Mouse (Mus musculus) liver, postnatal 0 days (tissue): ENCODE data around the gene Dcst2. TPM values are rescaled to one million over a fixed set of nuclear protein-coding genes. Genes with fewer than 3 reads are reported as not detected.

Experiments
- ATAC-seq: fragments of 200-750 bp; cut with Nextera tagmentation; 2 replicates; pipeline ENCODE4 v1.8.0; 2017; ENCODE audit warnings: mild to moderate bottlenecking, moderate library complexity
- DNase-seq: peaks from one replicate; pipeline ENCODE4 v3.0.0-alpha.2; 2016
- H3K27ac ChIP-seq: fragments of 300-500 bp; sonication (generic); 2 replicates; pipeline ENCODE4 v1.5.1; 2014; ENCODE audit warnings: antibody characterized with exemption, moderate library complexity, mild to moderate bottlenecking, low read depth
- H3K27me3 ChIP-seq: fragments of 300-500 bp; sonication (generic); 2 replicates; pipeline ENCODE4 v1.6.1; 2014; ENCODE audit warnings: low read length, control low read depth, mixed read lengths; ENCODE audit not compliant: insufficient read depth
- H3K36me3 ChIP-seq: fragments of 300-500 bp; sonication (generic); replicated peaks from 2 replicates; pipeline ENCODE4 v1.6.1; 2014; ENCODE audit warnings: mild to moderate bottlenecking, control low read depth, low read length, moderate library complexity, mixed read lengths; ENCODE audit not compliant: insufficient read depth
- H3K4me1 ChIP-seq: fragments of 300-500 bp; sonication (generic); 2 replicates; pipeline ENCODE4 v1.6.1; 2014; ENCODE audit warnings: antibody characterized with exemption, mild to moderate bottlenecking, control low read depth; ENCODE audit not compliant: insufficient read depth
- H3K4me2 ChIP-seq: fragments of 300-500 bp; sonication (generic); 2 replicates; pipeline ENCODE4 v1.6.1; 2014; ENCODE audit warnings: low read depth, mild to moderate bottlenecking, low read length, moderate library complexity, mixed read lengths
- H3K4me3 ChIP-seq: fragments of 300-500 bp; sonication (generic); 2 replicates; pipeline ENCODE4 v1.5.1; 2014; ENCODE audit warnings: low read depth, low read length
- H3K9ac ChIP-seq: fragments of 300-500 bp; sonication (generic); replicated peaks from 2 replicates; pipeline ENCODE4 v1.6.1; 2014; ENCODE audit warnings: mild to moderate bottlenecking, moderate library complexity
- H3K9me3 ChIP-seq: fragments of 300-500 bp; sonication (generic); 2 replicates; pipeline ENCODE4 v1.6.1; 2016; ENCODE audit warnings: mild to moderate bottlenecking, control low read depth, low read length, mixed read lengths
- CTCF ChIP-seq: sonication (generic); IDR thresholded peaks from 2 replicates; pipeline ENCODE4 v1.5.1; 2016; ENCODE audit warnings: antibody characterized with exemption, low read depth
- EP300 ChIP-seq: IDR thresholded peaks from 2 replicates; pipeline ENCODE4 v1.6.1; 2016; ENCODE audit warnings: antibody characterized with exemption, low read depth, mild to moderate bottlenecking
- WGBS: fragments of 180-500 bp; shearing (Covaris S2); extraction: QIAGEN DNeasy Blood & Tissue Kit; methylation state at CpG from one replicate; pipeline ENCODE4 v1.1.7; 2014; ENCODE audit not compliant: insufficient replicate concordance; 5-methylcytosine and 5-hydroxymethylcytosine counted together
- polyA plus RNA-seq: library from polyadenylated mRNA; unstranded; fragments of >200 nt; fragmentation: Nextera tagmentation; extraction: Ambion mirVana; gene quantifications from 2 replicates; pipeline ENCODE4 v1.2.1, GENCODE M21; 2015

The Dcst2 gene
- polyA plus RNA-seq, 1 experiment from 2014 or later, result 0.05 TPM

GRCm38 (mm10) chr3:89346815-89347540 lies 14.8 kb upstream of the Dcst2 start:
- no peak for ATAC-seq
- Histone ChIP-seq H3K4me1 (peaks cover 14% of the 10 kb centered on the region), H3K9ac (no peak overlapping the region), H3K36me3 (no peaks in the 10 kb centered on the region), H3K4me3 (no peak overlapping the region), H3K27ac (peak overlapping the region; percentile 37; the same call in 1 of the 2 replicates), H3K4me2 (no peak overlapping the region), H3K27me3 (peaks cover 28% of the 10 kb centered on the region), H3K9me3 (no peaks in the 10 kb centered on the region)
- DNase-seq, result no peak
- WGBS, result 56% methylated on average over 10 of the region's 10 CpGs
- no peak for TF ChIP-seq EP300
- no peak for TF ChIP-seq CTCF

DNA sequence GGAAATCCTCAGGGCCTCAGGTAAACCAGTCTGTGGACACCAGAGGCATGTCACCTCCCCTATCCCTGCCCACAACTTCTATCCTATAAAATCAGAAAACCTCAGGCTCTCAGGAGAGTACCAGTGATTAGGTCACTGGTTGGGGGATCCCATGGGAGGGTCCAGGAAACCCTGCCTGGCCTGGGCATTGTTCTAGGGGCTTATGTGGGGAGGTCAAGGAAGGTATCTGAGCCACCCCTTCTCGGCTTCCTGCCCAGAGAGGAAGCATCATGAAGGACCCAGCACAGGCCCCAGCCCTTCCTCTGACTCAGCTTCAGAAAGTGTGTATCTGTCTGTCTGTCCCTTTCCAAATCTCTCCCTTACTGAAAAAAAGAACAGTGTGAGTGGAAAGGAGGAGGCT lies 13.9 kb upstream of the Dcst2 start:
- H3K4me1 ChIP-seq, result peaks cover 14% of the 10 kb centered on the region
- ATAC-seq (no peak), DNase-seq (no peak)
- H3K4me2 ChIP-seq, result 0 out of 2 replicates have a peak overlapping the region, but pooled peaks have one; percentile 90
- H3K27ac ChIP-seq, result no peak overlapping the region; the same call in 1 of the 2 replicates
- H3K4me3 ChIP-seq, result no peak overlapping the region
- no peaks in the 10 kb centered on the region for H3K9me3 ChIP-seq
- H3K27me3 ChIP-seq, result peaks cover 28% of the 10 kb centered on the region
- H3K9ac ChIP-seq, result no peak overlapping the region
- TF ChIP-seq CTCF (no peak), EP300 (no peak)
- WGBS, result 31% methylated on average over 1 of the region's 1 CpGs
- H3K36me3 ChIP-seq, result no peaks in the 10 kb centered on the region

DNA sequence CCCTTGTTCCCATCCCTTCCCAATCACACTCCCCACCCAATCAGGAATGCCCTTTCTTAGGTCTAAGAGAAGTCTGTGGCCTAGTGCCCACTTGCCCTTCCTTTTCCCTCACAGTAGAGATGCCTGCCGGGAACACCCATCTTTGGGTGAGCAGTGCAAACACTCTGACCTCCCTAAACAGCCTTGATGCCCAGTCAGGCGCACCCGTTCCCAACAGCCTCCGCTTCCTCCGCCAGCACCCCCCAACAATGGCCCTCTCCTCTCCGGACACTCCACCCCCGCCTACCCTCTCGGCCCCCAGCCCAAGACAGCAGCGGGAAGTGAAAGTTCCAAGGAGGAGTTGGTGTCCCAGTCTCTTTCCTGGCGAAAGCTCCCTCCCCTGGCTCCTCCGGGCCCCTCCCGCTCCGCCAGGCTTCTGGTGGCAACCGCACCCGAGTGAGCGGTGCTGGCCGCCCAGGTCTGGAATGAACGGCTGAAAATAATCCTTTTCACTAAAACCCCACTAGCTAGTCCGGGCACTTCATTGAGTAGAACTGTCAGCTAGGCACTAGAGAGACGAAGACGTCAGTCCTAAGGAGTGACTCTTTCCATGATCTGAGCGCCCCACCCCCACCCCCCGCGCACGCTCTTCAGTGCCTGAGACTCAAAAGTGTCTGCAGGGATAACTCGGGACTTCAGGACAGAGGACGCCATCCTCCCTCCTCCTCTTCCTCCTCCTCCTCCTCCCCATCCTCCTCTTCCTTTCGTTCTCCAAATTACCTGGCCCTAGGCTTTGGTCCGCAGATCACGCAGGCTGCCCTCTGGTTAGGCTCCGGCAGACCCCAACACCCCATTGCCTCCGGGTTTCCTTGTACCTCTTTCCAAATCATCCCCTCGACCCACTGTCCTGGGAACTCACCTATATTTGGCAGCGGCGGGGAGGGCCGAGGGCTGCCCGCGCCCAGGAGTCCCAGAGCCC lies 12.6 kb upstream of the Dcst2 start:
- ATAC-seq, result peak; percentile 14; the same call in 1 of the 2 replicates
- peak overlapping the region; percentile 34; the same call in 1 of the 2 replicates for H3K27ac ChIP-seq
- H3K27me3 ChIP-seq, result peaks cover 28% of the 10 kb centered on the region

DNA sequence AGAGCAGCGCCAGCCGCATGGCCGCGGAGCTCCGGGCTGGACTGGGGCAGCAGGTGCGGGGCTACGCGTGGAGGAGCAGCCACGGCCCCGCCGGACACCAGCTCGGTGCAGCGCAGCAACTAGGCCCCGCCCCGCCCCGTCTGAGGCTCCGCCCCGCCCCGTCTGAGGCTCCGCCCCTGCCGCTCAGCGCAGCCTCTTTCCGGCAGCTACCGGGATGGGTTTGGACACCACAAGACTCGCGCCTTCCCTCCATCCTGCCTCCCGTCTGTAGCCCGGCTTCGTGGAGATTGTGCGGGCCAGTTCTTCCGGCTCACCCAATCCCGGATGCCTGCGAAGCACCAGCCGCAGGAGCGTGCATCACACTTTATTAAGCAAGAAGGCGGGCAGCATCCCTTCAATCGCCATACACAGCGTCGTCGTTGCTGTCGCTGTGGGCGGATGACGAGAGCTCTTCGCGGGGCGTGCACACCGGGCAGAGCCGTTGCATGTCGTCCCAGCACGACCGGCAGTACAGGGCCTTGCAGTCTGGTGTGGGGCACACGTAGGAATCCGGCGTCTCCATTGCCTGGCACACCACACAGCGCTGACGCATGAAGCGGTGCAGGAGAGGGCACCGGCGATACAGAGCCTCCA lies 11.8 kb upstream of the Dcst2 start, which contains the start of gene Adam15:
Gene Adam15 (minus strand): TSS at position 128 of the 633 bp plus-strand sequence.
- H3K9ac ChIP-seq, result peak within 1 kb of the TSS; percentile 50
- TF ChIP-seq EP300 (no peak), CTCF (no peak)
- H3K4me3 ChIP-seq, result peak within 1 kb of the TSS; percentile 64
- H3K27ac ChIP-seq, result peak within 1 kb of the TSS; percentile 34; the same call in 1 of the 2 replicates
- peaks cover 14% of the 10 kb centered on the region for H3K4me1 ChIP-seq
- WGBS, result 1% methylated on average over 59 of the region's 59 CpGs
- peak within 1 kb of the TSS; percentile 90 for H3K4me2 ChIP-seq
- peak; percentile 89 for ATAC-seq
- peak; percentile 90 for DNase-seq
- no peaks in the 10 kb centered on the region for H3K9me3 ChIP-seq
- peaks cover 28% of the 10 kb centered on the region for H3K27me3 ChIP-seq
- no peaks in the 10 kb centered on the region for H3K36me3 ChIP-seq

More for the DNA sequence above, 12.6 kb upstream of the Dcst2 start:
- H3K4me3 ChIP-seq, result peak overlapping the region; percentile 64
- TF ChIP-seq EP300, result no peak
- TF ChIP-seq CTCF, result no peak
- peak overlapping the region; percentile 50 for H3K9ac ChIP-seq
- WGBS, result 4% methylated on average over 38 of the region's 38 CpGs
- peak overlapping the region; percentile 90 for H3K4me2 ChIP-seq
- peaks cover 14% of the 10 kb centered on the region for H3K4me1 ChIP-seq
- no peaks in the 10 kb centered on the region for H3K36me3 ChIP-seq
- peak; percentile 34 for DNase-seq
- H3K9me3 ChIP-seq, result no peaks in the 10 kb centered on the region

DNA sequence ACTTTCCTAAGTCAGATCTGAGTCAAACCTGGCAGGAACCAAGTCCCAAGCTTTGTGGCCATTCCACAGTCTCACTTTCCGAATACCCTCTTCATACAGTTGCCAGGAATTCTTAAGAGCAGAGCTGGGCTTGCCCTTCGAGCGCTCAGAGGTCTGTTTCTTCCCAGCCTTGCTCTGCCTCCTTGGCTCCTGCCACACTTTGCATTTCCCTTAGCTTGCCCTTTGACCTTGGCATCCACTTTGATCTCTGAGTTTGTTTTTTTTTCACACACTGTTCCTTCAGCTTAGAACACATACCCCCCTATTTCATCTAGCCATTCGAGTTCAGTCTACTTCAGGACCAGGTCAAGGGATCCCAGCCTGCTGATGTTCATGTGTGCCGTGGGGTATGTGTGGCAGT lies 10.5 kb upstream of the Dcst2 start:
- WGBS, result 67% methylated on average over 5 of the region's 5 CpGs
- no peak overlapping the region for H3K4me2 ChIP-seq
- peaks cover 28% of the 10 kb centered on the region for H3K27me3 ChIP-seq
- no peaks in the 10 kb centered on the region for H3K9me3 ChIP-seq
- no peak for TF ChIP-seq CTCF
- no peak for TF ChIP-seq EP300
- no peaks in the 10 kb centered on the region for H3K36me3 ChIP-seq
- H3K4me1 ChIP-seq, result peaks cover 14% of the 10 kb centered on the region
- no peak overlapping the region for H3K9ac ChIP-seq
- no peak for DNase-seq
- H3K4me3 ChIP-seq, result no peak overlapping the region
- no peak for ATAC-seq
- H3K27ac ChIP-seq, result no peak overlapping the region
